Mouse (Mus musculus): ENCODE data around the gene Pax6.

- TF ChIP-seq POLR2A (IDR thresholded peaks at IDR 0.05; ENCODE audit: low read depth, low read length): no peak
- TF ChIP-seq CTCF (IDR thresholded peaks at IDR 0.05; ENCODE audit: extremely low read depth, insufficient read depth, insufficient read length, insufficient replicate concordance): no peak
These were observed 6.1 kb upstream of the Pax6 start for GRCm38 (mm10) chr2:105662606-105663005.

Measured in spleen, adult 2 months (tissue).